Mouse (Mus musculus): ENCODE data around the gene Olfr725.
A peak's percentile ranks its signal among the peaks of the same experiment; 100 is the strongest.

The Olfr725 gene

DNA sequence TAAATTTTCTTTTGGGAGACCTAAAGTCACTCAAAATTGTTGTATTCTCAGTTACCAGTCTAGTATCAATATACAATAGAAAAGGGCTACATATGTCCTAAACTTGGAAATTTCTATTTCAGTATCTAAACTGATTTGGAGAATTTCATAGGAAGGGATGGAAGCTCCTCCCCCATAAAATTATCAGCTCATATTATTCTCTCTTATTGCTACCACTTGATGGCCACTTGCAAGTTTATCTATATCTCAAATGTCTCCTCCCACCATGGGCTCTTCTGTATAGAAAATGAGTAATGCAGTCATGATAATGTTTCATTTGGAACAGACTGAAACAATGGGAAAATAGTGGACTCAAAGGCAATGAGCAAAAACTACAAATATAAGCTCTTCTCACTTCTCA, at the start of gene Olfr725:
Olfr725 (minus strand) TSS at position 101 of the 400 bp plus-strand sequence.
- no peak for DNase-seq (ENCODE audit: low read depth)

DNA sequence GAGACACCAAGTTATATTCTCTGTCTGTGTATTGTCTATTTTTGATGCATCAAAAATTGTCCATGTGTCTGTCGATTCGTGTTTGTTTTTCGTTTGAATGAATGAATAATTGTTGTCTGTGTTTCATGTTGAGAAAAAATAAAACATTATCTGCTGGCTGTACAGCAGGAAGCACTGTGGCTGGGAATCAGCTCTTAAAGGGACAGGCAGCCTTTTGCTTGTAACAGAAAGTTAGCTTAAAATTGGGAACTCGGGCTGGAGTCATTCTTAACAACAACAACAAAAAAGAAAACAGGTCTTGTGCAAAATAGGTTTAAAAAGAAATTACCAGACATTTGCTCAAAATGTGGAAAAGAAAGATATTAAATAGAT, 22.5 kb upstream of the Olfr725 start:
- no peak for DNase-seq (ENCODE audit: low read depth)

DNA sequence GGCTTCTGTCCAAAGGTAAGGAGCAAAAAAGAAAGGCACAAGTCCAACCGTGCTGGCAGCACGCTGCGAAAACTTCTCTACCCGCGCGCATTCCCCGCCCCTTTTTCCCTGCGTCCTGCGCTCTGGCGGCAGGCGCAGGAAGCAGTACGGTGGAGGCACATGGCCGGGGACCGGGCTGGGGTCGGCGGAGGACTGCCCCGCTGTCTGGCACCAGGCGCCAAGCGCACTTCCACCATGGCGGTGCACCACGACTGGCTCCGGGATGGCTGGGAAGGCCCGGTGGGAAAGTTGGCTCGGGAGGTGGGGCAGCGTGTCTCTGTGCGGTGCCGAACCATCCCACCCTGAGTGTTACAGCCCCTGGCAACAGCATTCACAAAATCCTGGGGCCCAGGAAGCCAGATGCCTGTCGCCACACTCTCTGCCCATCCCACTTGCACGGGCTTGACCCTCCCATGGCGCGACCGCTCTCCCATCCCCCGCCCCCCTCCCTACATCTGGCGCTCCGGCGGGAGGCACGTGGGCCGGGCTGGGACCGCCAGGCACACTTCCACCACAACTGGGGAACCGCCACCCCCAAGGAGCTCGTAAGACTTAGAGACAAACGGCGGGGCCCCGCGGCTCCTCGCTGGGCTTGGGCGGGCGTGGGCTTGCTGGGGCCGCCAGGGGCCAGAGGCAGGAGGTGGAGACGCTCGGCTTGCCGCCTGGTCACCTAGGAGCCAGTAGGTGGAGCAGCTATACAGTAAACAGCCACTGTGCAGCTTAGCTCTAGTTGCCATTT, 22.0 kb upstream of the Olfr725 start:
- DNase-seq (ENCODE audit: low read depth) = peak; percentile 7

DNA sequence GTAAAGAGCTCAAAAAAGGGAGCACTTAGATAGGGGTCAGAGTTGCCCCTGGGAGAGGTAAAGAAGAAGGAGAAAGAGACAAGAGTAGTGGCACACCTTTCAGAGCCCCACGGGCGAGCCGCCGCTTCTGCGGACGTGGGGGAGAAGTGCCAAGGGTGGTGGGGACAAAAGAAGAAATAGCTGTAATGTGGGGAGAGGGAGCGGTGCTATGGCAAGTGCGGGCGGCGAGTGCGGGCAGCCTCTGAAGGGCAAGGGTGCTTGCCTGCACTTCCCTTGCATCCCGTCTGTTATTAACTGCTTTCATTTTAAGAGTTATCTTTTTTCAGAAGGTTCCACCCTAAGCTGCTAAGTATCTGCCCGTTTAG, 21.4 kb upstream of the Olfr725 start:
- no peak for DNase-seq (ENCODE audit: low read depth)

DNA sequence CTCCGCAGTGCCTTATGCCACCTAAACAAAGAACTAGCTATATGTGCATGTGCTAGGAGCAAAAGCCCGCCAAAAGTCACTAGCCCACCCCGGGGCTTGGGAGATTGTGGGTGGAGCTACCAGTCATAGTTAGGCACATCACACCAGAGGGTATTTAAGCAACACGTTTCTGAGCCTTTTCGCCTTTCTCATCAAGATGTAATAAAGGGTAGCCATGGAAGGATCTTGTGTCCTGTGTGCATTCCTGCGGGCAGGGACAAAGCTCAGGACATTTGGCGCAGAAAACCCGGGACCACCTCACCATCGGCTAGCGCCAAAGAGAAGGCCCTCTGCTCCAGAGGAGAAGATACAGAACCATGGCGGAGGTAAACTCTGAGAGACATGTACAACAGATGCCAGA, 21.0 kb upstream of the Olfr725 start:
- DNase-seq (ENCODE audit: low read depth) = no peak

DNA sequence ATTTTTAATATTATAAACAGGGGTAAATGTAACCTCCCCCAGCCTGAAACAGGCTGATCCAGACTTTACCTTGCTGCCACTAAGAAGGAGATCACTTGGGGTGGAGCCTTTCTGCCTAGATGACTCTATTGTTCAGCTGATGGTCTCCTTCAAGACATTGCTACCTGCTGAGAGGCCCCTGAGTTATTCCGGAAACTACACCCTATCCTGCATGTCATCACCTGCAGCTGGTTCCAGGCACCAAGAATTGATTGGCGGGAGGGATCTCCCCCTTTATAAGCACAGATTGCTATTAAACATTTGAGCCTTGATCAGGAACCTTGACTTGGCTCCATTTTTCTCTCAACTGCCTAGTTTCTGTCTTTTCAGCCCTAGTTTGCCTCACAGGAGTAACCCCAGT, 8.1 kb downstream of the Olfr725 start:
- DNase-seq (ENCODE audit: low read depth) = no peak

DNA sequence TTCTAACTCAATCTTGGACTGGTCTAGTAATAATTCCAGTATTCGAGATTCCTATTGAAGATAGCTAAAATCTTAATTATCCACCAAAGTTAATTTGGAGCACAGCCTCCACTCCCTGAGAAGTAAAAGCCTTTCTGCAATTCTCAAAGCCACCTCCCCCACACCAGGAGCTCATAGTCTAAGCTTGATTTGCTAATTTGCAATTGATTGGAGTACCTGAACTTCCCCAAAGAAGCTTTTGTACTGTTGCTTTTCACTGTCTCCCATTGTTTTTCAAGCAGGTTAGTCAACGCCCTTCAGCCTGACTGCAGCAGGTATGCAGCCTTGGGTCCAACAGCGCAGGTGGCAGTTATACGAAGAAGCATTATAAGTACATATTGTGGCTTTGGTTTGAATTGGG, 8.8 kb downstream of the Olfr725 start:
- no peak for DNase-seq (ENCODE audit: low read depth)

DNA sequence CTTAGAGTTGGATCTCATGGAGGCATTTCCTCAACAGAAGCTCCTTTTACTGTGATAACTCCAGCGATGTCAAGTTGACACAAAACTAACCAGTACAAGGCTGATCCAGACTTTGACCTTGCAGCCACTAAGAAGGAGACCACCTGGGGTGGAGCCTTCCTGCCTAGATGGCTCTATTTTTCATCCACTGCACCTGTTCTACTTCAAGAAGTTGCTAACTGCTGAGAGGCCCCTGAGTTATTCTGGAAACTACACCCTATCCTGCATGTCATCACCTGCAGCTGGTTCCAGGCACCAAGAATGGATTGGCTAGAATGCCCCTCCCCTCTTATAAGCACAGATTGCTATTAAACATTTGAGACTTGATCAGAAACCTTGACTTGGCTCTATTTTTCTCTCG, 13.8 kb downstream of the Olfr725 start:
- DNase-seq (ENCODE audit: low read depth) = no peak

All from NIH3T3 (cell line).